Mouse (Mus musculus) heart, embryonic 11.5 days (tissue): ENCODE measurements around the gene Slc2a12. TPM values are rescaled to one million over a fixed set of nuclear protein-coding genes. Genes with fewer than 3 reads are reported as not detected.

Experiments used
- microRNA-seq: library from miRNA; unstranded; fragments of <30 nt; microRNA quantifications from one replicate; pipeline ENCODE4, GENCODE M21; 2016; ENCODE audit warnings: borderline number of aligned reads
- polyA plus RNA-seq: library from polyadenylated mRNA; unstranded; fragments of >200 nt; fragmentation: Nextera tagmentation; extraction: Ambion mirVana; gene quantifications from 2 replicates; pipeline ENCODE4 v1.2.1, GENCODE M21; 2014

Slc2a12 gene
- polyA plus RNA-seq, 1 experiment from 2014 or later, result 1.9 TPM

Small RNAs within 50 kb of the gene (microRNA-seq; reads per million reads assigned to microRNA genes)
- 0.68 reads per million, percentile 4 among the genes with 10 or more reads in this experiment for gene Mir7663

Other genes with a start within 250 kb of the Slc2a12 start
- 57.8 and 59.9 TPM in 2 replicates for gene Tbpl1, start 86.9 kb downstream of the Slc2a12 start, polyA plus RNA-seq
- 81.8 and 84.8 TPM in 2 replicates for gene Tcf21, start 175.2 kb downstream of the Slc2a12 start, polyA plus RNA-seq